Mouse (Mus musculus): ENCODE results near the gene Gm16440. TPM values are rescaled to one million over a fixed set of nuclear protein-coding genes. Genes with fewer than 3 reads are reported as not detected.
"Not testable (repeated sequence)": the region's sequence is repeated elsewhere in the genome, so short reads cannot be mapped to it uniquely, and the experiment has no call there.

The Gm16440 gene
- not detected in 2 replicates for polyA plus RNA-seq (2016; fragmentation: Nextera tagmentation; extraction: Ambion mirVana)

- not testable (repeated sequence) for DNase-seq (ENCODE audit: low spot score); H3K4me3 ChIP-seq; H3K27me3 ChIP-seq (ENCODE audit: insufficient read depth, poor library complexity, severe bottlenecking); H3K36me3 ChIP-seq; H3K4me1 ChIP-seq; H3K27ac ChIP-seq; H3K9me3 ChIP-seq
- WGBS, result 66% methylated on average over 2 of the region's 4 CpGs
Measured at GRCm38 (mm10) chr14:6390219-6390618, at the start of gene Gm16440. Gene Gm16440 (minus strand): TSS chr14:6390319.

GRCm38 (mm10) chr14:6426766-6427165 lies 36.6 kb upstream of the Gm16440 start:
- not testable (repeated sequence) for H3K27ac ChIP-seq; H3K9me3 ChIP-seq; H3K4me3 ChIP-seq; H3K27me3 ChIP-seq (ENCODE audit: insufficient read depth, poor library complexity, severe bottlenecking); H3K4me1 ChIP-seq; DNase-seq (ENCODE audit: low spot score); H3K36me3 ChIP-seq
- WGBS, result 11% methylated on average over 11 of the region's 42 CpGs

- not testable (repeated sequence) for DNase-seq (ENCODE audit: low spot score)
- H3K4me3 ChIP-seq, result peak overlapping the region; percentile 39; the same call in 1 of the 2 replicates
Measured at GRCm38 (mm10) chr14:6426353-6426752, 36.2 kb upstream of the Gm16440 start.

GRCm38 (mm10) chr14:6412382-6412781 lies 22.3 kb upstream of the Gm16440 start, which contains the start of gene Gm3591:
Gene Gm3591 (minus strand): TSS chr14:6412482.
- no CpG with 5 or more reads among the region's 2 CpGs for WGBS
- not testable (repeated sequence) for H3K36me3 ChIP-seq; H3K27me3 ChIP-seq (ENCODE audit: insufficient read depth, poor library complexity, severe bottlenecking); DNase-seq (ENCODE audit: low spot score); H3K4me1 ChIP-seq; H3K4me3 ChIP-seq; H3K9me3 ChIP-seq; H3K27ac ChIP-seq

More at GRCm38 (mm10) chr14:6426353-6426752, 36.2 kb upstream of the Gm16440 start:
- 17% methylated on average over 22 of the region's 22 CpGs for WGBS
- not testable (repeated sequence) for H3K27me3 ChIP-seq (ENCODE audit: insufficient read depth, poor library complexity, severe bottlenecking); H3K9me3 ChIP-seq; H3K27ac ChIP-seq; H3K36me3 ChIP-seq; H3K4me1 ChIP-seq

GRCm38 (mm10) chr14:6343578-6343977 lies 46.5 kb downstream of the Gm16440 start, which contains the start of gene Gm3618:
Gene Gm3618 (minus strand): TSS chr14:6343678.
- H3K4me1 ChIP-seq; H3K4me3 ChIP-seq; H3K27ac ChIP-seq; H3K36me3 ChIP-seq; H3K9me3 ChIP-seq; DNase-seq (ENCODE audit: low spot score); H3K27me3 ChIP-seq (ENCODE audit: insufficient read depth, poor library complexity, severe bottlenecking): not testable (repeated sequence)
- WGBS, result no CpG with 5 or more reads among the region's 10 CpGs

Other genes starting within 250 kb of the Gm16440 start
- gene Gm21560, start 171.0 kb downstream of the Gm16440 start, polyA plus RNA-seq (2016; fragmentation: Nextera tagmentation; extraction: Ambion mirVana), result not detected in 2 replicates
- gene Gm3411, start 103.1 kb downstream of the Gm16440 start, polyA plus RNA-seq (2016; fragmentation: Nextera tagmentation; extraction: Ambion mirVana), result 2.8 and 2.9 TPM in 2 replicates
- 0.17 TPM in 1 of 2 replicates, not detected in the other for gene Gm21103, start 85.5 kb downstream of the Gm16440 start, polyA plus RNA-seq (2016; fragmentation: Nextera tagmentation; extraction: Ambion mirVana)
- not detected in 2 replicates for gene Gm3618, start 46.6 kb downstream of the Gm16440 start, polyA plus RNA-seq (2016; fragmentation: Nextera tagmentation; extraction: Ambion mirVana)
- 2.0 and 2.8 TPM in 2 replicates for gene Gm3591, start 22.2 kb upstream of the Gm16440 start, polyA plus RNA-seq (2016; fragmentation: Nextera tagmentation; extraction: Ambion mirVana)
- gene Gm3594, start 54.3 kb upstream of the Gm16440 start, polyA plus RNA-seq (2016; fragmentation: Nextera tagmentation; extraction: Ambion mirVana), result not detected in 2 replicates
- gene Gm8356, start 147.0 kb upstream of the Gm16440 start, polyA plus RNA-seq (2016; fragmentation: Nextera tagmentation; extraction: Ambion mirVana), result not detected in 2 replicates
- 0.17 and 0.49 TPM in 2 replicates for gene Gm3629, start 200.3 kb upstream of the Gm16440 start, polyA plus RNA-seq (2016; fragmentation: Nextera tagmentation; extraction: Ambion mirVana)
- 0.36 TPM in 1 of 2 replicates, not detected in the other for gene Gm3460, start 232.1 kb upstream of the Gm16440 start, polyA plus RNA-seq (2016; fragmentation: Nextera tagmentation; extraction: Ambion mirVana)